Mouse (Mus musculus): ENCODE results near the gene Fpr-rs4. TPM values are rescaled to one million over a fixed set of nuclear protein-coding genes. Genes with fewer than 3 reads are reported as not detected.
"Not testable (repeated sequence)": the region's sequence is repeated elsewhere in the genome, so short reads cannot be mapped to it uniquely, and the experiment has no call there.

The Fpr-rs4 gene
- polyA plus RNA-seq (2015; fragmentation: Nextera tagmentation; extraction: Ambion mirVana), result not detected in 2 replicates

GRCm38 (mm10) chr17:18021433-18021832, at the start of gene Fpr-rs4:
Gene Fpr-rs4 (plus strand): TSS chr17:18021733.
- ATAC-seq (ENCODE audit: insufficient number of reproducible peaks, insufficient read depth, low FRiP score, low TSS enrichment, low read depth), result no peak
- Histone ChIP-seq H3K9ac (no peak within 1 kb of the TSS), H3K36me3 (no peaks in the 10 kb centered on the region), H3K4me1 (no peaks in the 10 kb centered on the region), H3K27ac (no peak within 1 kb of the TSS), H3K4me2 (no peak within 1 kb of the TSS), H3K4me3 (no peak within 1 kb of the TSS), H3K9me3 (no peaks in the 10 kb centered on the region), H3K27me3 (no peaks in the 10 kb centered on the region)
- 51% methylated on average over 2 of the region's 2 CpGs for WGBS

- Histone ChIP-seq H3K27me3 (no peaks in the 10 kb centered on the region), H3K4me1 (no peaks in the 10 kb centered on the region), H3K27ac (no peak overlapping the region), H3K36me3 (no peaks in the 10 kb centered on the region), H3K9ac (no peak overlapping the region), H3K4me2 (no peak overlapping the region), H3K4me3 (no peak overlapping the region), H3K9me3 (peaks cover 5% of the 10 kb centered on the region)
- 15% methylated on average over 1 of the region's 1 CpGs for WGBS
- ATAC-seq (ENCODE audit: insufficient number of reproducible peaks, insufficient read depth, low FRiP score, low TSS enrichment, low read depth), result no peak
Measured at GRCm38 (mm10) chr17:17973443-17973842, 48.1 kb upstream of the Fpr-rs4 start.

- H3K4me2 ChIP-seq; H3K9ac ChIP-seq; ATAC-seq (ENCODE audit: insufficient number of reproducible peaks, insufficient read depth, low FRiP score, low TSS enrichment, low read depth); H3K36me3 ChIP-seq; H3K9me3 ChIP-seq; H3K27me3 ChIP-seq; H3K4me3 ChIP-seq; H3K4me1 ChIP-seq; H3K27ac ChIP-seq: not testable (repeated sequence)
- 80% methylated on average over 2 of the region's 2 CpGs for WGBS
Measured at GRCm38 (mm10) chr17:17981232-17981631, 40.3 kb upstream of the Fpr-rs4 start.

- no peak for ATAC-seq (ENCODE audit: insufficient number of reproducible peaks, insufficient read depth, low FRiP score, low TSS enrichment, low read depth)
- Histone ChIP-seq H3K36me3 (no peaks in the 10 kb centered on the region), H3K4me2 (no peak overlapping the region), H3K4me3 (no peak overlapping the region), H3K9ac (no peak overlapping the region), H3K9me3 (peaks cover 3% of the 10 kb centered on the region; the same call in 1 of the 2 replicates), H3K27ac (no peak overlapping the region), H3K4me1 (no peaks in the 10 kb centered on the region), H3K27me3 (no peaks in the 10 kb centered on the region)
- 85% methylated on average over 1 of the region's 1 CpGs for WGBS
Measured at GRCm38 (mm10) chr17:18004752-18005151, 16.8 kb upstream of the Fpr-rs4 start.

- no peaks in the 10 kb centered on the region for H3K4me1 ChIP-seq
- no peak within 1 kb of the TSS for H3K27ac ChIP-seq
- ATAC-seq (ENCODE audit: insufficient number of reproducible peaks, insufficient read depth, low FRiP score, low TSS enrichment, low read depth), result no peak
- no peak within 1 kb of the TSS for H3K4me2 ChIP-seq
- no peaks in the 10 kb centered on the region for H3K27me3 ChIP-seq
- H3K36me3 ChIP-seq, result no peaks in the 10 kb centered on the region
- H3K9ac ChIP-seq, result no peak within 1 kb of the TSS
- no peaks in the 10 kb centered on the region for H3K9me3 ChIP-seq
- no peak within 1 kb of the TSS for H3K4me3 ChIP-seq
- WGBS, result 43% methylated on average over 2 of the region's 2 CpGs
Measured at GRCm38 (mm10) chr17:18049124-18049523, 27.6 kb downstream of the Fpr-rs4 start, which contains the start of gene Vmn2r124. Gene Vmn2r124 (plus strand): TSS chr17:18049424.

Other genes with a start within 250 kb of the Fpr-rs4 start
- 51.9 and 52.6 TPM in 2 replicates for gene Spaca6, start 194.6 kb upstream of the Fpr-rs4 start, polyA plus RNA-seq (2015; fragmentation: Nextera tagmentation; extraction: Ambion mirVana)
- gene Has1, start 166.5 kb upstream of the Fpr-rs4 start, polyA plus RNA-seq (2015; fragmentation: Nextera tagmentation; extraction: Ambion mirVana), result 1.3 and 1.6 TPM in 2 replicates
- 0.19 TPM in 1 of 2 replicates, not detected in the other for gene Fpr1, start 137.8 kb upstream of the Fpr-rs4 start, polyA plus RNA-seq (2015; fragmentation: Nextera tagmentation; extraction: Ambion mirVana)
- gene Fpr2, start 133.9 kb upstream of the Fpr-rs4 start, polyA plus RNA-seq (2015; fragmentation: Nextera tagmentation; extraction: Ambion mirVana), result not detected in 2 replicates
- gene Fpr3, start 133.9 kb upstream of the Fpr-rs4 start, polyA plus RNA-seq (2015; fragmentation: Nextera tagmentation; extraction: Ambion mirVana), result not detected in 2 replicates
- 0.03 TPM in 1 of 2 replicates, not detected in the other for gene Vmn2r124, start 27.7 kb downstream of the Fpr-rs4 start, polyA plus RNA-seq (2015; fragmentation: Nextera tagmentation; extraction: Ambion mirVana)
- gene Vmn2r91, start 63.3 kb downstream of the Fpr-rs4 start, polyA plus RNA-seq (2015; fragmentation: Nextera tagmentation; extraction: Ambion mirVana), result not detected in 2 replicates
- gene Vmn2r92, start 130.2 kb downstream of the Fpr-rs4 start, polyA plus RNA-seq (2015; fragmentation: Nextera tagmentation; extraction: Ambion mirVana), result not detected in 2 replicates

All from embryonic facial prominence, embryonic 13.5 days (tissue).